Mouse (Mus musculus) activated CD4-positive, CD25-positive, alpha-beta regulatory T cell, adult 4 months (primary cell): ENCODE results near the gene Baz2b. TPM values are rescaled to one million over a fixed set of nuclear protein-coding genes. Genes with fewer than 3 reads are reported as not detected.
A peak's percentile ranks its signal among the peaks of the same experiment; 100 is the strongest.

ENCODE experiments used
- ATAC-seq: one replicate; pipeline ENCODE4 v1.8.0; 2017
- polyA plus RNA-seq, 2 experiments: library from polyadenylated mRNA; unstranded; fragments of 100-300 nt; shearing (Covaris generic); gene quantifications; one replicate each; pipeline ENCODE4 v1.2.1; 2017

Baz2b gene
- polyA plus RNA-seq, 2 experiments from 2014 or later = 26.0 to 32.0 TPM

GRCm38 (mm10) chr2:59996911-59997310 is 212.7 kb downstream of the Baz2b start:
- ATAC-seq = no peak

- no peak for ATAC-seq
Measured at GRCm38 (mm10) chr2:59993190-59993535, 216.5 kb downstream of the Baz2b start.

GRCm38 (mm10) chr2:59992488-59993189 is 217.0 kb downstream of the Baz2b start:
- ATAC-seq = no peak

GRCm38 (mm10) chr2:59991775-59992174 is 217.9 kb downstream of the Baz2b start:
- no peak for ATAC-seq

GRCm38 (mm10) chr2:59987521-59987920 is 222.1 kb downstream of the Baz2b start:
- no peak for ATAC-seq

- no peak for ATAC-seq
Measured at GRCm38 (mm10) chr2:59979488-59980220, 230.0 kb downstream of the Baz2b start.

- no peak for ATAC-seq
Measured at GRCm38 (mm10) chr2:59976680-59977079, 233.0 kb downstream of the Baz2b start.

GRCm38 (mm10) chr2:59975772-59976171 is 233.9 kb downstream of the Baz2b start:
- no peak for ATAC-seq

GRCm38 (mm10) chr2:59973962-59974361 is 235.7 kb downstream of the Baz2b start:
- no peak for ATAC-seq

GRCm38 (mm10) chr2:59973104-59973641 is 236.5 kb downstream of the Baz2b start:
- ATAC-seq = no peak

GRCm38 (mm10) chr2:59970511-59970910 is 239.1 kb downstream of the Baz2b start:
- no peak for ATAC-seq

GRCm38 (mm10) chr2:59969099-59969498 is 240.5 kb downstream of the Baz2b start:
- peak; percentile 85 for ATAC-seq

- ATAC-seq = no peak
Measured at GRCm38 (mm10) chr2:59968593-59968992, 241.0 kb downstream of the Baz2b start.

GRCm38 (mm10) chr2:59966454-59966853 is 243.2 kb downstream of the Baz2b start:
- ATAC-seq = no peak

- no peak for ATAC-seq
Measured at GRCm38 (mm10) chr2:59963011-59963410, 246.6 kb downstream of the Baz2b start.

GRCm38 (mm10) chr2:59962579-59962978 is 247.1 kb downstream of the Baz2b start:
- no peak for ATAC-seq

GRCm38 (mm10) chr2:59960495-59960772 is 249.2 kb downstream of the Baz2b start:
- ATAC-seq = no peak

GRCm38 (mm10) chr2:59959668-59960494 is 249.8 kb downstream of the Baz2b start:
- no peak for ATAC-seq

- ATAC-seq = no peak
Measured at GRCm38 (mm10) chr2:59958543-59958942, 251.1 kb downstream of the Baz2b start.

- ATAC-seq = no peak
Measured at GRCm38 (mm10) chr2:59955916-59956315, 253.7 kb downstream of the Baz2b start.

GRCm38 (mm10) chr2:59954791-59955190 is 254.8 kb downstream of the Baz2b start:
- no peak for ATAC-seq

GRCm38 (mm10) chr2:59952286-59953014 is 257.2 kb downstream of the Baz2b start:
- ATAC-seq = no peak

GRCm38 (mm10) chr2:59951706-59952105 is 257.9 kb downstream of the Baz2b start:
- no peak for ATAC-seq
